Mouse (Mus musculus): ENCODE results near the gene Eif5b. TPM values are rescaled to one million over a fixed set of nuclear protein-coding genes. Genes with fewer than 3 reads are reported as not detected.
"Not testable (repeated sequence)": the region's sequence is repeated elsewhere in the genome, so short reads cannot be mapped to it uniquely, and the experiment has no call there.

The Eif5b gene
- polyA plus RNA-seq, 3 experiments from 2014 or later: 29.5 to 34.6 (median 31.9) TPM

- ATAC-seq: no peak
Measured at GRCm38 (mm10) chr1:38006741-38007140, 8.9 kb downstream of the Eif5b start.

GRCm38 (mm10) chr1:38011647-38012046 is 13.8 kb downstream of the Eif5b start:
- ATAC-seq: no peak

GRCm38 (mm10) chr1:38012104-38012503 is 14.3 kb downstream of the Eif5b start:
- ATAC-seq: no peak

- ATAC-seq: no peak
Measured at GRCm38 (mm10) chr1:38012509-38012908, 14.7 kb downstream of the Eif5b start.

GRCm38 (mm10) chr1:38014551-38015203 is 16.9 kb downstream of the Eif5b start:
- no peak for ATAC-seq

- no peak for ATAC-seq
Measured at GRCm38 (mm10) chr1:38027301-38027700, 29.5 kb downstream of the Eif5b start.

GRCm38 (mm10) chr1:38031391-38031790 is 33.6 kb downstream of the Eif5b start:
- ATAC-seq: no peak

- ATAC-seq: no peak
Measured at GRCm38 (mm10) chr1:38035521-38035920, 37.7 kb downstream of the Eif5b start.

- ATAC-seq: no peak
Measured at GRCm38 (mm10) chr1:38037375-38037774, 39.6 kb downstream of the Eif5b start.

GRCm38 (mm10) chr1:38038898-38039297 is 41.1 kb downstream of the Eif5b start:
- ATAC-seq: no peak

- no peak for ATAC-seq
Measured at GRCm38 (mm10) chr1:38048121-38048520, 50.3 kb downstream of the Eif5b start.

- ATAC-seq: no peak
Measured at GRCm38 (mm10) chr1:38049562-38049961, 51.8 kb downstream of the Eif5b start.

GRCm38 (mm10) chr1:38055176-38055575 is 57.4 kb downstream of the Eif5b start:
- no peak for ATAC-seq

- no peak for ATAC-seq
Measured at GRCm38 (mm10) chr1:38058417-38058816, 60.6 kb downstream of the Eif5b start.

GRCm38 (mm10) chr1:38062156-38062555 is 64.3 kb downstream of the Eif5b start:
- not testable (repeated sequence) for ATAC-seq

- no peak for ATAC-seq
Measured at GRCm38 (mm10) chr1:38067276-38067675, 69.5 kb downstream of the Eif5b start.

- ATAC-seq: no peak
Measured at GRCm38 (mm10) chr1:38071326-38071725, 73.5 kb downstream of the Eif5b start.

GRCm38 (mm10) chr1:38081316-38081715 is 83.5 kb downstream of the Eif5b start:
- ATAC-seq: no peak

- ATAC-seq: no peak
Measured at GRCm38 (mm10) chr1:38103214-38103613, 105.4 kb downstream of the Eif5b start.

GRCm38 (mm10) chr1:38103813-38104212 is 106.0 kb downstream of the Eif5b start:
- no peak for ATAC-seq

Other genes with a start within 250 kb of the Eif5b start
- gene Tsga10, start 131.6 kb upstream of the Eif5b start, polyA plus RNA-seq (2017; shearing (Covaris generic)): 1 to 10 TPM; 1.2 to 1.9 (median 1.8) TPM
- 1 to 10 TPM; 3.7 to 7.4 (median 7.2) TPM for gene Lipt1, start 126.3 kb upstream of the Eif5b start, polyA plus RNA-seq (2017; shearing (Covaris generic))
- gene Mitd1, start 107.6 kb upstream of the Eif5b start, polyA plus RNA-seq (2017; shearing (Covaris generic)): 100 to 1,000 TPM in 2 of 3 experiments, 10 to 100 TPM in 1; 95.5 to 109 (median 105) TPM
- 100 to 1,000 TPM; 191 to 281 (median 223) TPM for gene Mrpl30, start 107.5 kb upstream of the Eif5b start, polyA plus RNA-seq (2017; shearing (Covaris generic))
- not detected for gene Lyg2, start 81.5 kb upstream of the Eif5b start, polyA plus RNA-seq (2017; shearing (Covaris generic))
- gene Lyg1, start 40.3 kb upstream of the Eif5b start, polyA plus RNA-seq (2017; shearing (Covaris generic)): not detected
- 100 to 1,000 TPM; 148 to 170 (median 151) TPM for gene Txndc9, start 117 bp upstream of the Eif5b start, polyA plus RNA-seq (2017; shearing (Covaris generic))
- 10 to 100 TPM in 2 of 3 experiments, 1 to 10 TPM in 1; 7.1 to 13.5 (median 13.0) TPM for gene Rev1, start 131.8 kb downstream of the Eif5b start, polyA plus RNA-seq (2017; shearing (Covaris generic))

Data from inflammation-experienced regulatory T-cells, adult 6 months (primary cell).